Mouse (Mus musculus) layer of hippocampus, adult 2 months (tissue): ENCODE data around the gene Plekha1. TPM values are rescaled to one million over a fixed set of nuclear protein-coding genes. Genes with fewer than 3 reads are reported as not detected.

Source experiments
- DNase-seq, 2 experiments: peaks; one replicate each; pipeline ENCODE4 v3.0.0; 2022; ENCODE audit warnings: low spot score in 2 of 2
- H3K27ac ChIP-seq: fragments of 200-600 bp; 2 replicates; pipeline ENCODE4 v1.8.1; 2022
- H3K4me3 ChIP-seq: fragments of 200-600 bp; 2 replicates; pipeline ENCODE4 v1.8.1; 2022; ENCODE audit warnings: mild to moderate bottlenecking
- CTCF ChIP-seq: fragments of 200-600 bp; conservative IDR thresholded peaks from 2 replicates; pipeline ENCODE4 v1.8.1; 2022; ENCODE audit warnings: antibody characterized with exemption, mild to moderate bottlenecking, moderate library complexity
- total RNA-seq, 2 experiments: library from RNA; stranded (reverse); gene quantifications; 2 replicates each; pipeline ENCODE4 v1.2.3; 2021

Gene Plekha1
- total RNA-seq, 2 experiments from 2014 or later = 87.1 to 91.2 TPM

- no peak for TF ChIP-seq CTCF
- Histone ChIP-seq H3K27ac (no peak overlapping the region), H3K4me3 (no peak overlapping the region)
- DNase-seq = no peak
Observed at GRCm38 (mm10) chr7:130836066-130836465, 29.5 kb upstream of the Plekha1 start.

- H3K4me3 ChIP-seq = no peak overlapping the region
- H3K27ac ChIP-seq = peak overlapping the region; percentile 0; the same call in 1 of the 2 replicates
- DNase-seq = no peak
- TF ChIP-seq CTCF = no peak
Observed at GRCm38 (mm10) chr7:130837941-130838657, 27.5 kb upstream of the Plekha1 start.

- no peak overlapping the region for H3K4me3 ChIP-seq
- H3K27ac ChIP-seq = no peak overlapping the region
- no peak for TF ChIP-seq CTCF
- DNase-seq = no peak
Observed at GRCm38 (mm10) chr7:130838658-130839025, 26.9 kb upstream of the Plekha1 start.

GRCm38 (mm10) chr7:130839380-130840100 is 26.0 kb upstream of the Plekha1 start:
- no peak for TF ChIP-seq CTCF
- H3K27ac ChIP-seq = no peak overlapping the region
- no peak overlapping the region for H3K4me3 ChIP-seq
- no peak for DNase-seq

- no peak overlapping the region for H3K4me3 ChIP-seq
- DNase-seq = no peak
- H3K27ac ChIP-seq = no peak overlapping the region
- TF ChIP-seq CTCF = no peak
Observed at GRCm38 (mm10) chr7:130847164-130847718, 18.3 kb upstream of the Plekha1 start.

GRCm38 (mm10) chr7:130854684-130855292 is 10.8 kb upstream of the Plekha1 start:
- Histone ChIP-seq H3K27ac (no peak overlapping the region), H3K4me3 (no peak overlapping the region)
- no peak for DNase-seq
- no peak for TF ChIP-seq CTCF

GRCm38 (mm10) chr7:130855681-130856080 is 9.9 kb upstream of the Plekha1 start:
- TF ChIP-seq CTCF = no peak
- Histone ChIP-seq H3K4me3 (no peak overlapping the region), H3K27ac (no peak overlapping the region)
- DNase-seq = no peak

GRCm38 (mm10) chr7:130857973-130858372 is 7.6 kb upstream of the Plekha1 start:
- no peak overlapping the region for H3K4me3 ChIP-seq
- no peak for TF ChIP-seq CTCF
- no peak overlapping the region for H3K27ac ChIP-seq
- DNase-seq = no peak

- Histone ChIP-seq H3K4me3 (no peak overlapping the region), H3K27ac (no peak overlapping the region)
- no peak for TF ChIP-seq CTCF
- no peak for DNase-seq
Observed at GRCm38 (mm10) chr7:130859926-130860325, 5.6 kb upstream of the Plekha1 start.

GRCm38 (mm10) chr7:130860721-130861142 is 4.8 kb upstream of the Plekha1 start:
- H3K27ac ChIP-seq = 0 out of 2 replicates have a peak overlapping the region, but pooled peaks have one; percentile 28
- DNase-seq = no peak

GRCm38 (mm10) chr7:130862501-130862900 is 3.1 kb upstream of the Plekha1 start:
- Histone ChIP-seq H3K4me3 (no peak overlapping the region), H3K27ac (no peak overlapping the region; the same call in 1 of the 2 replicates)
- TF ChIP-seq CTCF = no peak
- no peak for DNase-seq

More at GRCm38 (mm10) chr7:130860721-130861142, 4.8 kb upstream of the Plekha1 start:
- TF ChIP-seq CTCF = no peak
- no peak overlapping the region for H3K4me3 ChIP-seq

- DNase-seq = no peak
- no peak for TF ChIP-seq CTCF
Observed at GRCm38 (mm10) chr7:130864711-130865110, 845 bp upstream of the Plekha1 start.

GRCm38 (mm10) chr7:130866640-130867039 is 1.1 kb downstream of the Plekha1 start:
- no peak for TF ChIP-seq CTCF
- Histone ChIP-seq H3K27ac (peak overlapping the region; percentile 98), H3K4me3 (peak overlapping the region; percentile 67)
- no peak for DNase-seq

More at GRCm38 (mm10) chr7:130864711-130865110, 845 bp upstream of the Plekha1 start:
- Histone ChIP-seq H3K27ac (no peak overlapping the region; the same call in 1 of the 2 replicates), H3K4me3 (no peak overlapping the region)
